10 mouse cellular contexts compared by ENCODE assay signal in genomic region chr6:94772868-94773603, GRCm38 (mm10).
DNase-seq lines count a peak whose midpoint lies in the region; ATAC-seq lines count a peak whose summit lies in the region.
"Had no signal": no experiment of that assay in that cellular context is flagged by ENCODE, and none has a peak within 500 bp of the region (broad histone marks: within the 10 kb centered on the region; RNA-seq: fewer than 3 reads in every experiment).

No protein-coding gene starts in this region.

- 0 out of 2 replicates have a peak, but pooled peaks cover 6% of the 10 kb centered on the region for H3K27me3 ChIP-seq in heart, embryonic 12.5 days (replicated peaks)
- H3K27me3 ChIP-seq in hindbrain, embryonic 12.5 days: no peaks in the 10 kb centered on the region
- no peaks in the 10 kb centered on the region for H3K27me3 ChIP-seq in midbrain, embryonic 11.5 days (ENCODE audit: control insufficient read depth, insufficient read depth, low read length)

- H3K4me2 ChIP-seq in heart, embryonic 12.5 days: peak overlapping the region; percentile 71
- H3K4me2 ChIP-seq in hindbrain, embryonic 12.5 days (replicated peaks): peak overlapping the region; percentile 49
- H3K4me2 ChIP-seq in midbrain, embryonic 11.5 days: peak overlapping the region; percentile 42

- no peak for DNase-seq in heart, postnatal 36 days
- peak; percentile 38 for DNase-seq in ZHBTc4 (ENCODE audit: low read depth, low spot score)
- DNase-seq in midbrain, embryonic 11.5 days (ENCODE audit: low spot score, missing footprints): no peak
- DNase-seq in left cerebral cortex, postnatal 25 days (ENCODE audit: low spot score in 2 of 2): no peak
- no peak for DNase-seq in cerebellum, adult 11 months
- DNase-seq in right cerebral cortex, postnatal 10 days (ENCODE audit: low spot score in 2 of 2): no peak
- DNase-seq: B cell, adult 2 months had no signal

- H3K4me3 ChIP-seq in heart, embryonic 12.5 days: peak overlapping the region; percentile 29; the same call in 1 of the 2 replicates
- H3K4me3 ChIP-seq in hindbrain, embryonic 12.5 days: 0 out of 2 replicates have a peak overlapping the region, but pooled peaks have one; percentile 10
- peak overlapping the region; percentile 9; the same call in 1 of the 2 replicates for H3K4me3 ChIP-seq in midbrain, embryonic 11.5 days (ENCODE audit: low read depth, low read length)
- H3K4me3 ChIP-seq: myocyte had no signal

- H3K4me1 ChIP-seq in heart, embryonic 12.5 days (replicated peaks): peaks cover 19% of the 10 kb centered on the region
- peaks cover 31% of the 10 kb centered on the region for H3K4me1 ChIP-seq in hindbrain, embryonic 12.5 days
- peaks cover 28% of the 10 kb centered on the region for H3K4me1 ChIP-seq in midbrain, embryonic 11.5 days (ENCODE audit: control insufficient read depth, insufficient read depth, low read length)

- H3K9ac ChIP-seq in heart, embryonic 12.5 days: peak overlapping the region; percentile 53; the same call in 1 of the 2 replicates
- peak overlapping the region; percentile 48; the same call in 1 of the 2 replicates for H3K9ac ChIP-seq in hindbrain, embryonic 12.5 days
- peak overlapping the region; percentile 70 for H3K9ac ChIP-seq in midbrain, embryonic 11.5 days (ENCODE audit: low read length)

- intact Hi-C loops in heart, postnatal 36 days (cut with DNase I): no loop called here
- intact Hi-C loops in left cerebral cortex, postnatal 25 days (cut with DNase I): loop anchor here (5.0 kb wide), 1 partner anchor 66 kb away; no protein-coding TSS in a partner anchor

- no peaks in the 10 kb centered on the region for H3K9me3 ChIP-seq in heart, embryonic 12.5 days (replicated peaks)
- H3K9me3 ChIP-seq in hindbrain, embryonic 12.5 days (replicated peaks): no peaks in the 10 kb centered on the region
- H3K9me3 ChIP-seq in midbrain, embryonic 11.5 days (ENCODE audit: control insufficient read depth, low read length): no peaks in the 10 kb centered on the region

- 0 out of 2 replicates have a peak overlapping the region, but pooled peaks have one; percentile 35 for H3K27ac ChIP-seq in heart, embryonic 12.5 days (ENCODE audit: poor library complexity, severe bottlenecking)
- H3K27ac ChIP-seq in hindbrain, embryonic 12.5 days: peak overlapping the region; percentile 93
- H3K27ac ChIP-seq in midbrain, embryonic 11.5 days (ENCODE audit: low read depth, low read length): peak overlapping the region; percentile 95

- H3K36me3 ChIP-seq in heart, embryonic 12.5 days: no peaks in the 10 kb centered on the region
- H3K36me3 ChIP-seq in hindbrain, embryonic 12.5 days: no peaks in the 10 kb centered on the region
- no peaks in the 10 kb centered on the region for H3K36me3 ChIP-seq in midbrain, embryonic 11.5 days (ENCODE audit: control insufficient read depth, insufficient read depth, low read length)

- 29% methylated on average over 12 of the region's 12 CpGs for WGBS in heart, embryonic 12.5 days
- WGBS in hindbrain, embryonic 12.5 days: 10% methylated on average over 12 of the region's 12 CpGs
- WGBS in midbrain, embryonic 11.5 days: 8% methylated on average over 12 of the region's 12 CpGs

- ATAC-seq in heart, embryonic 12.5 days (ENCODE audit: insufficient number of reproducible peaks, low FRiP score): no peak
- ATAC-seq in hindbrain, embryonic 12.5 days (ENCODE audit: low FRiP score): peak; percentile 49; the same call in 1 of the 2 replicates
- peak; percentile 60 for ATAC-seq in midbrain, embryonic 11.5 days (ENCODE audit: low FRiP score)

Comparison
In these comparisons a context has a peak if more than half of its experiments do, and no peak if none do; other contexts are left out.
1. H3K27ac ChIP-seq: peak in every context shown above with its lines; median percentile 95 in midbrain, embryonic 11.5 days; 93 in hindbrain, embryonic 12.5 days; 35 in heart, embryonic 12.5 days.